Mouse (Mus musculus) testis, adult 2 months (tissue): ENCODE measurements around the gene Gm20388. TPM values are rescaled to one million over a fixed set of nuclear protein-coding genes. Genes with fewer than 3 reads are reported as not detected.

Experiments used
- H3K27ac ChIP-seq: fragments of 200-500 bp; 2 replicates; pipeline ENCODE4 v1.5.1; 2012; ENCODE audit warnings: low read depth, low read length; ENCODE audit not compliant: control insufficient read depth, insufficient read depth
- H3K27me3 ChIP-seq: fragments of 200-500 bp; 2 replicates; pipeline ENCODE4 v1.6.1; 2012; ENCODE audit warnings: mild to moderate bottlenecking, low read length, moderate library complexity; ENCODE audit not compliant: control insufficient read depth, insufficient read depth
- H3K36me3 ChIP-seq: fragments of 200-500 bp; 2 replicates; pipeline ENCODE4 v1.6.1; 2012; ENCODE audit warnings: mild to moderate bottlenecking, low read length; ENCODE audit not compliant: control insufficient read depth, insufficient read depth
- H3K4me1 ChIP-seq: fragments of 200-500 bp; 2 replicates; pipeline ENCODE4 v1.6.1; 2012; ENCODE audit warnings: low read length; ENCODE audit not compliant: control insufficient read depth, insufficient read depth
- H3K4me3 ChIP-seq: fragments of 200-500 bp; 2 replicates; pipeline ENCODE4 v1.5.1; 2012; ENCODE audit warnings: low read depth, mild to moderate bottlenecking, low read length, moderate library complexity, mixed read lengths; ENCODE audit not compliant: control insufficient read depth
- CTCF ChIP-seq: fragments of 200-500 bp; IDR thresholded peaks from 2 replicates; pipeline ENCODE4 v1.5.1; 2012; ENCODE audit warnings: low read depth, mild to moderate bottlenecking, inconsistent platforms, low read length, moderate library complexity; ENCODE audit not compliant: control insufficient read depth, insufficient read depth, insufficient replicate concordance
- POLR2A ChIP-seq: fragments of 200-500 bp; IDR thresholded peaks from 2 replicates; pipeline ENCODE4 v1.6.1; 2012; ENCODE audit warnings: low read depth, mild to moderate bottlenecking, inconsistent platforms, low read length, moderate library complexity; ENCODE audit not compliant: control insufficient read depth
- polyA plus RNA-seq: library from polyadenylated mRNA; depleted of rRNA; stranded (reverse); fragments of >200 nt; gene quantifications from 2 replicates; pipeline ENCODE4 v1.2.3, GENCODE M21; 2012

The Gm20388 gene
- polyA plus RNA-seq, 1 experiment: 5.6 TPM

DNA sequence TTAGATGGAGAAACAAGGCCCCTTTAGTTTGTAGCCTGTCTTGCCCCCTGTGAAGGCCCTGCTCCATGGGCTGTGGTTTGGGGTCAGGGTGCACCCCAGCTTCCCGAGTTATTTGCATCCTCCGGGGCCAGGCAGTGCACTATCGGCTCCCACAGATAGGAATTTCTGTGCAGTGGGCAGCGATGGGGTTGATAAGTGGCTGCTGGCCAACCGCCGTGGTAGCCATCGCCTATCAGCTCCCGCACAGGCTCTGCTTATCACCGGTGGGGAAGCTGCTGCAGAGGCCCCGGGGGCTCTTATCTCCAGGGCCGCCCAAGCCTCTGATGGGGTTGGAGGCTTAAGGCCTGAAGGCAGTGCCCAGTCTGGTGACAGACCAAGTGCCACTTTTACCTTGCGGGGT lies 2398.6 kb downstream of the Gm20388 start:
- Histone ChIP-seq H3K36me3 (no peaks in the 10 kb centered on the region), H3K27ac (no peak overlapping the region), H3K4me1 (no peaks in the 10 kb centered on the region), H3K27me3 (no peaks in the 10 kb centered on the region), H3K4me3 (no peak overlapping the region)
- TF ChIP-seq POLR2A (no peak), CTCF (no peak)

DNA sequence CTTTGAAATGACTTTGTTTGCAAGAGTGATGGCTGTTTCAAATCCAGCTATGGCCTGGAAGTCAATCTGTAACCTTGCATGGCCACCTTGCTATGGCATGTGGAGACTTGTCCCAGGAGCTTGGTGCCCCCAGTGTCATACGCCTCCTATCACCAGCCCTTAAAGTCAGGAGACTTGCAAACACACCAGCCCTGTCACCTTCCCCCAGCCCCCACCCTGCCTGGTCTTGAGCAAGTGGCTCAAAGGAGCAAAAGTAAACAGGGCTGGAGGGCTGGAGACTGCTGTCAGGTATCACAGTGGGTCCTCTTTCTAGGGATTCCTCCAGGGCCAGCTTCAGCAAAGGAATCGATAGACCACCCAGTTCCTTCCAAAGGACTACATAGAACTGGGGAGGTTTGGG lies 2400.5 kb downstream of the Gm20388 start:
- H3K4me1 ChIP-seq: no peaks in the 10 kb centered on the region
- TF ChIP-seq POLR2A (no peak), CTCF (no peak)
- no peak overlapping the region for H3K27ac ChIP-seq
- no peaks in the 10 kb centered on the region for H3K27me3 ChIP-seq
- H3K36me3 ChIP-seq: no peaks in the 10 kb centered on the region
- H3K4me3 ChIP-seq: no peak overlapping the region

DNA sequence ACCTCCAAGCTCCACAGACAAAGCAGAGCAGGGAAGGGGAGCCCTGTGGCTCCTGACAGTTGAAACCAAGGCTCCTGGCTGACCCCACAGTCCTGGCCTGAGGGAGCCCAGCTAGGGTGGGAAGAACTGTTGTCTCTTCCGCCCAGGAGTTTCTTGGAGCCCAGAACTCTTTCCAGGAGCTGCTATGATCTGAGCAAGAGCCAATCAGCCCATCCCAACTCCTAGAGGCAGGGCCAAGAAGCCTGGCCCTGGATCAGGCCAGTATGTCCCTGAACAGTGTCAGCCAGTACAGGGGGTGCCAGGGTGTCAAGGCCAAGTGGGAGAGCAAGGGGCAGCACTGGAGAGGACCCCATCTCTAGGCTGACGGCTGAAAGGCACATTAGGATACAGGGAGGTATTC lies 2401.9 kb downstream of the Gm20388 start:
- Histone ChIP-seq H3K27me3 (no peaks in the 10 kb centered on the region), H3K27ac (no peak overlapping the region), H3K36me3 (no peaks in the 10 kb centered on the region), H3K4me3 (no peak overlapping the region), H3K4me1 (no peaks in the 10 kb centered on the region)
- no peak for TF ChIP-seq CTCF
- no peak for TF ChIP-seq POLR2A

DNA sequence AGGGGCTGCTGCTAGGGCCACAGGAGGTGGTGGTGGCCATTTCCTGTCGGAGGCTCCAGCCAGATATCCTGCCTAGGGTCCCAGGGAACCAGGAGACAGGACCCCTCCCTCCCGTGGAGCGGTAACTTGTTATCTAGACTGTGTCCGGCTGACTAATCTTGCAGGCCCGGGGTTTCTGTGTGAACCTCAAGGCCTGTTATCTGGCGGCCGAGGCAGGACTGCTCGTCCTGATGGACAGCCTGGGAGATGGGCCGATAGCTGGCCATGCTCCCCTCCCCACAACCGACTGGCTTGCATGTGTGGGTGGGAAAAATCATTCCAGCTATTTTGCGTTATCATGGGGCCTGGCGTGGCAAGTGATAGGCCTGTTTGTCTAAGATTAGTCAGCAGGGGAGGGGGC lies 2402.7 kb downstream of the Gm20388 start:
- no peaks in the 10 kb centered on the region for H3K36me3 ChIP-seq
- no peaks in the 10 kb centered on the region for H3K4me1 ChIP-seq
- TF ChIP-seq CTCF (no peak), POLR2A (no peak)
- H3K4me3 ChIP-seq: no peak overlapping the region
- no peaks in the 10 kb centered on the region for H3K27me3 ChIP-seq
- no peak overlapping the region for H3K27ac ChIP-seq

DNA sequence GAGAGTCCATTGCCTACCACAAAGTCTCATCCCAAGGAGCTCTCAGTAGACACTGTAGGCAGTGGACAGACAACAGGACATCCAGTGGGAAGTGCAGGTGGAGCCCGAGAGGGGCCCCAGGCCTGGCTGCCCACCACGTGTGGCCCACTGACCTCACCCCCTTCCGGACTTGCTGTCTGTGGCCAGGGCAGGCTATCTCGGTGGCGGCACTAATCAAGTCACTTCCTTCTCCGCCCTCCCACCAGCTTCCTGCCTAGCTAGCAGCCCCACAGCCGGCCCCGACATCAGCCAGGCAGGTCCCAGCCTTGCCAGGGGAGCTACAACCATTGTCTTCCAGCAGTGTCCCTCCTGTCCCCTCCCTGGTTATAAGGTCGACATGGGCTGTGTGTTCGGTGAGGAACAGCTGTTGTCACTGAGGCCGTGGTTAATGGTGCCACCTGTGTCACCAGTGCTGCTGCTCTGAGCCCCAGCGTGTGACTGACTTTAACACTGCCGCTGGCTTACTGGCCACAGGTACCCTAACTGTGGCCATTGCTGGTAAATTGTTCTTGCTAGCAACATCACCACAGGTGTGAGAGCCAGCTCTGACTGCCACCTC lies 2404.4 kb downstream of the Gm20388 start:
- TF ChIP-seq CTCF (no peak), POLR2A (no peak)
- Histone ChIP-seq H3K4me1 (no peaks in the 10 kb centered on the region), H3K36me3 (no peaks in the 10 kb centered on the region), H3K4me3 (no peak overlapping the region), H3K27me3 (no peaks in the 10 kb centered on the region), H3K27ac (no peak overlapping the region)

DNA sequence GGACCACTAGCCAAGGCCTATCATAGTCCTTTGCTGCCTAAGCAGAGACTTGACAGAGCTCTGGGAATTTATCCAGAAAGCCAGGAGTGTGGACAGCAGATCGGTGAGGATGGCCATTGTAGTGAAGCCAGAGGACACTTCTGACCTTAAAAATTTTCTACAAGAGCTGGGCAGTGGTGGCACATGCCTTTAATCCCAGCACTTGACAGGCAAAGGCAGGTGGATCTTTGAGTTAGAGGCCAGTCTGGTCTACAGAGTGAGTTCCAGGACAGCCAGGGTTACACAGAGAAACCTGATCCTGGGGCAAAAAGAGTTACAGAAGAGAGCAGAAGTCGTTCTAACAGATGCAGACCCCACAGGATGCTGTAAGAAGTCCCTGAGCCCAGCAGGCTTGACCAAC lies 2405.8 kb downstream of the Gm20388 start:
- TF ChIP-seq CTCF: no peak
- TF ChIP-seq POLR2A: no peak
- H3K4me3 ChIP-seq: no peak overlapping the region
- H3K36me3 ChIP-seq: no peaks in the 10 kb centered on the region
- no peaks in the 10 kb centered on the region for H3K27me3 ChIP-seq
- H3K27ac ChIP-seq: no peak overlapping the region
- H3K4me1 ChIP-seq: no peaks in the 10 kb centered on the region

DNA sequence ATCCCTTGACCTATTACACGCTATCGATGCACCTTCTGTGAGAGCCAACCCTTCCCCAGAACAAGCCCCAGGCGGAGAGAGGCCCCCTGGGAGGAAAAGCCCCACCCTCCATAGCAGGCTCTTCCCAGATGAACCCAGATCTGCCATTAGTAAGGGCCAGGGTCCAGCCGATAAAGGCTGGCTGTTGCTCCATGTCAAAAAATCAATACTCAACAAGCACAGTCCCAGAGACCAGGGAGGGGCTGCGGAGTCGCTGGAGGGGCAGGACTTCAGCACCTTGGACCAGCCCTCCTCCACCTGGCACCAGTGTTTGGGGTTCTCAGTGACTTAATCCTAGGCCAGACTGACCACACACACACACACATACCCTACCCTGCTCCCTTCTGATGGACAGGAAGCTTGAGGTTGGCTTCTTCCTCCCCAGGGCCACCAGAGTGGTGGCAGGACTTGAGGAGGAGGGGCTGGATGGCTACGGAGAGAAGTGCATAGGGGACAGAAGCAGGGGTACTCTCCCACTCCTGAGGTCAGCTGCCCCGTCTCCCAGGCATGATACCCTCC lies 2407.4 kb downstream of the Gm20388 start:
- H3K27ac ChIP-seq: no peak overlapping the region
- H3K36me3 ChIP-seq: no peaks in the 10 kb centered on the region
- no peaks in the 10 kb centered on the region; the same call in 1 of the 2 replicates for H3K4me1 ChIP-seq
- TF ChIP-seq POLR2A (no peak), CTCF (no peak)
- H3K4me3 ChIP-seq: no peak overlapping the region
- H3K27me3 ChIP-seq: no peaks in the 10 kb centered on the region

DNA sequence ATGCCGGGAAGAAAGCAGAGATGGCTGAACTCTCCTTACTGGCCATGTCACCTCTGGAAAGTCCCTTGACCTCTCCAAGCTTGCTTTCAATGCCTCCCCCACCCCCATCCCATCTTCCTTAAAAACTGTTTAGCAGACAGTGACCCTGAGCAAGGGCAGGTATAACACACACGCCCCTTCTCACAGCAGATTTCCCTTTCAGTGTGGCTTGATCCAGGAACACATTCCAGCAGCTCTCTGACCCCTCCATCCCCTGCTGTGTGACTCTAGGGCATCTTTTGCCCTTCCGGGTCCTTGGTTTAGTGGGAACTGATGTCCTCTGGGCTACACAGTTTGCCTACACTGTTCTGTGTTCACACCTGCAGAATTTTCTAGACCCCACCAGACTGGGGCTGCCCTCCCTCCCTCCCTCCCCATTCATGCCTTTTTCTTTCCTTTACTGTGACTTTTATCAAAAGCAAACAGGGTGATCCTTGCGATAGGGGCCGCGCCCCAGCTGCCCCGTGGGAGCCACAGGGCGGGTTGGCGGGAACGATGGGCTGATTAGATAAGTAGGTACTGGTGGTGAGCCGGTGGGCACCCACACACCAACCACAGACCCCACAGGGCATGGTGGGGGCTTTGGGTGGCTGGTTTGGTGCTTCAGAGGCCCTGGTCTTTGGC lies 2408.5 kb downstream of the Gm20388 start:
- no peak overlapping the region for H3K27ac ChIP-seq

More for the DNA sequence above, 2408.5 kb downstream of the Gm20388 start:
- no peaks in the 10 kb centered on the region for H3K36me3 ChIP-seq
- no peak overlapping the region for H3K4me3 ChIP-seq
- H3K4me1 ChIP-seq: peaks cover 7% of the 10 kb centered on the region
- no peaks in the 10 kb centered on the region for H3K27me3 ChIP-seq
- TF ChIP-seq CTCF: no peak
- TF ChIP-seq POLR2A: no peak
